Mouse (Mus musculus) limb, embryonic 15.5 days (tissue): Measurements from ENCODE around the gene Uba5. TPM values are rescaled to one million over a fixed set of nuclear protein-coding genes. Genes with fewer than 3 reads are reported as not detected.

Source experiments
- ATAC-seq: fragments of 200-750 bp; cut with Nextera tagmentation; 2 replicates; pipeline ENCODE4 v1.8.0; 2017; ENCODE audit warnings: low read depth, moderate TSS enrichment; ENCODE audit not compliant: insufficient number of reproducible peaks, low FRiP score, low TSS enrichment
- H3K27ac ChIP-seq: fragments of 300-500 bp; sonication (generic); 2 replicates; pipeline ENCODE4 v1.5.1; 2015; ENCODE audit warnings: moderate library complexity, mild to moderate bottlenecking, inconsistent platforms
- H3K27me3 ChIP-seq: fragments of 300-500 bp; sonication (generic); 2 replicates; pipeline ENCODE4 v1.6.1; 2015; ENCODE audit warnings: inconsistent platforms
- H3K36me3 ChIP-seq: fragments of 300-500 bp; sonication (generic); 2 replicates; pipeline ENCODE4 v1.6.1; 2015; ENCODE audit warnings: inconsistent platforms
- H3K4me1 ChIP-seq: fragments of 300-500 bp; sonication (generic); 2 replicates; pipeline ENCODE4 v1.6.1; 2015; ENCODE audit warnings: inconsistent platforms
- H3K4me2 ChIP-seq: fragments of 300-500 bp; sonication (generic); 2 replicates; pipeline ENCODE4 v1.6.1; 2015; ENCODE audit warnings: mild to moderate bottlenecking, inconsistent platforms
- H3K4me3 ChIP-seq: fragments of 300-500 bp; sonication (generic); 2 replicates; pipeline ENCODE4 v1.5.1; 2015; ENCODE audit warnings: mild to moderate bottlenecking, inconsistent platforms
- H3K9ac ChIP-seq: fragments of 300-500 bp; sonication (generic); 2 replicates; pipeline ENCODE4 v1.6.1; 2015; ENCODE audit warnings: inconsistent platforms
- H3K9me3 ChIP-seq: fragments of 300-500 bp; sonication (generic); 2 replicates; pipeline ENCODE4 v1.6.1; 2016; ENCODE audit warnings: inconsistent platforms
- WGBS: fragments of 180-500 bp; shearing (Covaris S2); methylation state at CpG from one replicate; pipeline ENCODE4 v1.1.7; 2015; 5-methylcytosine and 5-hydroxymethylcytosine counted together
- polyA plus RNA-seq: library from polyadenylated mRNA; unstranded; fragments of >200 nt; fragmentation: Nextera tagmentation; extraction: Ambion mirVana; gene quantifications from 2 replicates; pipeline ENCODE4 v1.2.1, GENCODE M21; 2015

Uba5 gene
- polyA plus RNA-seq, 1 experiment from 2014 or later: 62.3 TPM

DNA sequence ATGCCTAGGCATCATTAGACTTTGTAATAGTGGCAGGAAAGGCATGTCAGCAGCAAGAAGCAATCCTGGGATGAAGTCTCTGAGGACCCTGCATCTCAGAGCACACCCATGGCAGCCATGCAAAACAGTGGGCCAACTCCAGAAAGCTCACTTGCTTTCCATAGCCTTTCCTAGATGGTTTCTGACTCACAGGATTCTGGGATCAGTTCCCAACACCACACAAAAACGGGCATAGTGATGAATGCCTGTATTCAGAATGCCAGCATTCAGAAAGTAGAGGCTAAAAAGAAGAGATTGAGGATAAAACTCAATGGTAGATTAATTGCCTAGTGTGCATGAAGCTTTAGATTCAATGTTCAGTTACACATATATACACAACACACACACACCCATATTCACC lies 48.4 kb downstream of the Uba5 start:
- Histone ChIP-seq H3K9me3 (no peaks in the 10 kb centered on the region), H3K36me3 (peaks cover 70% of the 10 kb centered on the region)

GRCm38 (mm10) chr9:104002913-104003330 lies 60.0 kb downstream of the Uba5 start:
- Histone ChIP-seq H3K9me3 (no peaks in the 10 kb centered on the region), H3K4me2 (peak overlapping the region; percentile 69), H3K36me3 (peaks cover 20% of the 10 kb centered on the region), H3K4me1 (peaks cover 14% of the 10 kb centered on the region), H3K27ac (peak overlapping the region; percentile 93), H3K4me3 (peak overlapping the region; percentile 81), H3K9ac (peak overlapping the region; percentile 70), H3K27me3 (peaks cover 6% of the 10 kb centered on the region; the same call in 1 of the 2 replicates)
- ATAC-seq: peak; percentile 27
- 0% methylated on average over 37 of the region's 37 CpGs for WGBS

More for the DNA sequence above, 48.4 kb downstream of the Uba5 start:
- H3K4me2 ChIP-seq: no peak overlapping the region
- no peak overlapping the region for H3K9ac ChIP-seq
- ATAC-seq: no peak
- WGBS: 80% methylated on average over 1 of the region's 1 CpGs
- H3K27me3 ChIP-seq: no peaks in the 10 kb centered on the region
- no peaks in the 10 kb centered on the region for H3K4me1 ChIP-seq
- no peak overlapping the region for H3K27ac ChIP-seq
- no peak overlapping the region for H3K4me3 ChIP-seq

DNA sequence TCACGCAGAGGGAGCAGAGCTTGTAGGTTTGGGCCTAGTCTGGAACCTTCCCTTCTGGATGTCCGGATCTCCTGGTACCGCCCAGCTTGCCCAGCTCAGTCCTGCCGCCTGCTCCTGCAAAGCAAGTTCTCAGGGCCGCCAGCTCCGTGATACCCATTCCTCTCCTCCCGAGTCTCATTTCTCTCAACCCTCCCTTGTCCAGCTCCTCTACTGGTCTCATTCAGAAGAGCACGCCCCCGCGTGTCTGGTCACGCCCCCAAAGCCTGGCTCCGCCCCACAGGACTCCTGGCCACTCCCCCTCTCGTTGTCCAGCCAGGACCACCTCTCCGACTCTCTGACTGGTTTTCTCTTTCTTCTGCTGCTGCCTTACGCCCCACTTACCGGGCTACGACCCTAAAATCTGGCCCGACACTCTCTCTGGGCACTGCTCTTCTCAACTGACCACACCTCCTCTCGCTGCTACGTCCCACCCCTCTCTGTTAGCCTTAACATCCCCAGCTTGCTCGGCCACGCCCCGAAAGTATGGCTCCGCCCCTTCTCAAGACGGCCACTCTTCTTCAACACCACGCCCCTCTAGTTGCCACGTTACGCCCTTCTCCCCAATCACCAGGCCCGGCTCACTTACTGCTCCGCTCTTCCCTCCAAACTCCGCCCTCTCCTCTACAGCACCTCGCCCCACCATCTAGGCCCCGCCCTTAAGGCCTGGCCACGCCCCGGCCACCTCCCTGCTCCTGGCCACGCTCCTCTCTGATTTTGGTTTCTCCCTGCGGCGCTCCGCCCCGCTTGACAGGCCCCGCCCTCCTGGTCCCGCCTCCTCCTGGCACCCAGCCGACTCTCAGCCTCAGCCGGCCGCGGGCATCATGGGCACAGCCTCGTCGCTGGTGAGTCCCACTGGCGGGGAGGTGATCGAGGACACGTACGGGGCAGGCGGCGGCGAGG lies 60.7 kb downstream of the Uba5 start, which contains the start of gene Nphp3:
TSS of gene Nphp3 (plus strand) at position 624 of the 939 bp plus-strand sequence.
- Histone ChIP-seq H3K36me3 (peaks cover 17% of the 10 kb centered on the region), H3K27me3 (peaks cover 7% of the 10 kb centered on the region; the same call in 1 of the 2 replicates), H3K4me3 (peak within 1 kb of the TSS; percentile 81), H3K27ac (peak within 1 kb of the TSS; percentile 93), H3K4me1 (peaks cover 14% of the 10 kb centered on the region), H3K9ac (peak within 1 kb of the TSS; percentile 70), H3K4me2 (peak within 1 kb of the TSS; percentile 69), H3K9me3 (no peaks in the 10 kb centered on the region)
- WGBS: under 1% methylated on average over 54 of the region's 55 CpGs
- ATAC-seq: peak; percentile 99

GRCm38 (mm10) chr9:104000601-104001000 lies 62.3 kb downstream of the Uba5 start:
- Histone ChIP-seq H3K9me3 (no peaks in the 10 kb centered on the region), H3K4me2 (no peak overlapping the region), H3K4me1 (peaks cover 14% of the 10 kb centered on the region), H3K27me3 (peaks cover 11% of the 10 kb centered on the region; the same call in 1 of the 2 replicates), H3K27ac (no peak overlapping the region), H3K36me3 (peaks cover 3% of the 10 kb centered on the region; the same call in 1 of the 2 replicates), H3K4me3 (no peak overlapping the region), H3K9ac (no peak overlapping the region)
- WGBS: 58% methylated on average over 3 of the region's 3 CpGs
- ATAC-seq: no peak

Other genes with a start within 250 kb of the Uba5 start
- gene Nphp3, start 60.6 kb downstream of the Uba5 start, polyA plus RNA-seq: 4.2 and 5.7 TPM in 2 replicates
- gene Gm28305, start 22.5 kb downstream of the Uba5 start, polyA plus RNA-seq: not detected in 2 replicates
- 12.4 and 12.5 TPM in 2 replicates for gene Acad11, start 243 bp upstream of the Uba5 start, polyA plus RNA-seq
- 4.8 and 6.9 TPM in 2 replicates for gene Ackr4, start 63.8 kb upstream of the Uba5 start, polyA plus RNA-seq
- gene Dnajc13, start 199.8 kb upstream of the Uba5 start, polyA plus RNA-seq: 18.1 and 19.9 TPM in 2 replicates